Mouse (Mus musculus) bone marrow, adult 2 months (tissue): ENCODE measurements around the gene Fbxo9. TPM values are rescaled to one million over a fixed set of nuclear protein-coding genes. Genes with fewer than 3 reads are reported as not detected.
A peak's percentile ranks its signal among the peaks of the same experiment; 100 is the strongest.

Experiments
- H3K27ac ChIP-seq: fragments of 200-500 bp; 2 replicates; pipeline ENCODE4 v1.5.1; 2012; ENCODE audit warnings: low read depth, mild to moderate bottlenecking, control low read depth, inconsistent platforms, low read length; ENCODE audit not compliant: control insufficient read depth, poor library complexity, insufficient read depth
- H3K4me1 ChIP-seq: fragments of 200-500 bp; 2 replicates; pipeline ENCODE4 v1.6.1; 2011; ENCODE audit warnings: low read length; ENCODE audit not compliant: control insufficient read depth, insufficient read depth
- H3K4me3 ChIP-seq: fragments of 200-500 bp; replicated peaks from 2 replicates; pipeline ENCODE3; 2011; ENCODE audit warnings: mild to moderate bottlenecking, low read depth, low read length, control low read depth; ENCODE audit not compliant: control insufficient read depth
- CTCF ChIP-seq: fragments of 200-500 bp; IDR thresholded peaks from 2 replicates; pipeline ENCODE4 v1.5.1; 2011; ENCODE audit warnings: low read length, control low read depth; ENCODE audit not compliant: control insufficient read depth, insufficient read depth
- POLR2A ChIP-seq: fragments of 200-500 bp; IDR thresholded peaks from 2 replicates; pipeline ENCODE4 v1.6.1; 2011; ENCODE audit warnings: low read depth, mild to moderate bottlenecking, control low read depth, low read length, borderline replicate concordance; ENCODE audit not compliant: control insufficient read depth
- WGBS: fragments of 180-500 bp; shearing (Covaris S2); methylation state at CpG from one replicate; pipeline ENCODE4 v1.1.7; 2018; 5-methylcytosine and 5-hydroxymethylcytosine counted together
- polyA plus RNA-seq: library from polyadenylated mRNA; stranded (reverse); fragments of >200 nt; gene quantifications from 2 replicates; pipeline ENCODE4 v1.2.4, GENCODE M21; 2011; ENCODE audit warnings: low replicate concordance; ENCODE audit not compliant: missing spikeins, insufficient read depth, insufficient read length

Fbxo9 gene
- polyA plus RNA-seq, 1 experiment = 66.8 TPM

DNA sequence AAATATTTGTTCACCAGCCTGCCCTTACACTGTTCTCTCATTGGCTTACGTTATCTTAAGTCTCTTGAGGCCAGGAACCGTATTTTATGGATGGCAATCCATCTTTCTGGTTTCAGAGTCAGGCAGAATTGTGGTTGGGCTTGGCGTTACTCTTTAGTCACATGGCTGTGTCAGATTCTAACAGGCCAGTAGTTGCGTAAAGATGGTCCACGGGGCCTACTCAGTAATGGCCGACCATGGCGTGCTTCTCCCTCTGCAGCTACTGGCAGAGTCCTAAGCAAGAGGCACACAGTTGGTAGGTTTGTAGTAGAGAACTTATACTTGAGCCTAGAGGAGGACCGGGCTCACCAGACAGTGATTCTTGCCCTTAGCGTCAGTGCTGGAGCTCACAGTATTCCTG is 6.9 kb upstream of the Fbxo9 start:
- WGBS = 81% methylated on average over 9 of the region's 9 CpGs
- no peaks in the 10 kb centered on the region for H3K4me1 ChIP-seq

DNA sequence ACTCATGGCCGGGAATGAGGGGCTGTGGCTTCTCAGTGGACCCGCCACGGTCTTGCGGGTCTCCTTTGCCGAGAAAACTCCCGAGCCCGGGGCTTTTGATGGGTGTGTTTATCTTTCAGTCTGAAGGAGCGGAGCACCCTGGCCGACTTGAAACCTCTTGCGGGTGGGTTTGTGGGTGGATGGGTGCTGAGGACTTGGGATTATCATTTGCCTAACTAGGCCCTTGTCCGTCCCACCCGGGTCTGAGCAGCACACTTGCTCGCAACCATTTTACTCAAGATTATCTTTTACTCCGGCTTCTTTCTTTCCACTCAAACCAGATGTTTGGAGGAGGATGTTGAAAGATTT is 4.6 kb upstream of the Fbxo9 start:
- peak overlapping the region; percentile 66; the same call in 1 of the 2 replicates for H3K27ac ChIP-seq
- peak overlapping the region; percentile 86 for H3K4me3 ChIP-seq
- TF ChIP-seq POLR2A (no peak), CTCF (no peak)
- no peaks in the 10 kb centered on the region for H3K4me1 ChIP-seq
- WGBS = 1% methylated on average over 14 of the region's 14 CpGs

More for the DNA sequence above, 6.9 kb upstream of the Fbxo9 start:
- Histone ChIP-seq H3K4me3 (no peak overlapping the region), H3K27ac (no peak overlapping the region)
- TF ChIP-seq POLR2A = no peak

DNA sequence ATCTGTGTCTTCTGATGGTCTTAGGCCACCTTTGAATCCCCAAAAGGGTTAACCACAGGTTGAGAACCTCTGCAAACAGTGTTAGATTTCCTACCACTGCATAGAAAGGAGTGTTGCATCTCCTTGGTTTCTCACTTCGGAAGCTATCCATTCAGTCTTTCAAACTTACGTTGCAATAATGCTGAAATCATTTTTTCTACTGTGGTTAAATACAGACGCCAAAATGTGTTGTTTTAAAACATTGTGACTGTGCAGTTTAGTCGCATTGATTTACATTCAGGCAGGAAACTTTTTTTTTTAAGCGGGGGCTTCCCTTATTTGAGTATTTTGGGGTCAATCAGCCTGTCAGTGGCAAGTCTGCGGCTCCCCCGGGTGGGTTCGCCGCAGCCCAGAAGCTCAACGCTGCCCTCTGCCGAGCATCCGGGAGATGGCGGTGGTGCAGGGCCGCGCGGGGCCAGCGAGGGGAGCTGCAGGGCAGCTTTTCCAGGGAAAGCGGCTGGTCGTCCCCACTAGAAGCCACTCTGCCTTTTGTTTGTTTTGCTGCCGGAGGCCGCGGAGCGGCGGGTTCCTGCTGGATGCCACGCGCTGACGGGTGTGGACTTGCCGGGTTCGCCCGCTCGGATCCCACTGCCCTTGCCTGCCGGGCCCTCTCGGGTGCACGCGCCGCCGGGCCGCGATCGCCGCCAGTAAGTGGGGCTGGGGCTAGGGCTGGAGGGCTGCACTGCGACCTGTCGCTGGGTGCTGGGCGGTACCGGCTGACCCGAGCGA is 4.1 kb upstream of the Fbxo9 start:
- peak overlapping the region; percentile 66; the same call in 1 of the 2 replicates for H3K27ac ChIP-seq
- under 1% methylated on average over 47 of the region's 47 CpGs for WGBS
- no peaks in the 10 kb centered on the region for H3K4me1 ChIP-seq
- H3K4me3 ChIP-seq = peak overlapping the region; percentile 86
- peak; percentile 90 for TF ChIP-seq CTCF
- TF ChIP-seq POLR2A = peak; percentile 53; the same call in 1 of the 2 replicates

- Histone ChIP-seq H3K4me1 (no peaks in the 10 kb centered on the region; the same call in 1 of the 2 replicates), H3K27ac (no peak overlapping the region), H3K4me3 (no peak overlapping the region)
- TF ChIP-seq POLR2A (no peak), CTCF (no peak)
- 48% methylated on average over 2 of the region's 2 CpGs for WGBS
These were observed 2.6 kb upstream of the Fbxo9 start for GRCm38 (mm10) chr9:78111456-78111855.

DNA sequence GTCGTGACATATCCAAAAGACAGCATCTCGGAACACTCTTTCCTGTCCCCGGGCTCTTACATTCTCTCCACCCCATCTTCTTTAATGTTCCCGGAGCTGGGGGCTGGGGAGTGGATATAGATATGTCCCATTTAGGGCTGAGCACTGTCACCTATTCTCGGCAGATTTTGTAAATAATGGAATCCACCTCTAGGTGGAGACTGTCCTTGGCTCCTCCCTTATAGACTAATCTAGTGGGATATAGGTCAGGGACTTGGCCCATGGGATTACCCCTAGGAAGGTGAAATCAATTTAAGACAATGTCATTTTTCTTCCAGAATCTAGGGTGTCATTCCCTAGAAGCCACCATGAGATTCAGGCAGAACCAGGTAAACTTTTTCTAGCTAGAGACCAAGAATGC is 791 bp upstream of the Fbxo9 start:
- H3K4me1 ChIP-seq = no peaks in the 10 kb centered on the region; the same call in 1 of the 2 replicates
- WGBS = 38% methylated on average over 5 of the region's 5 CpGs
- no peak overlapping the region for H3K4me3 ChIP-seq
- TF ChIP-seq POLR2A = no peak
- no peak for TF ChIP-seq CTCF
- no peak overlapping the region for H3K27ac ChIP-seq

- peak overlapping the region; percentile 98 for H3K27ac ChIP-seq
- peak overlapping the region; percentile 88 for H3K4me3 ChIP-seq
- no peaks in the 10 kb centered on the region; the same call in 1 of the 2 replicates for H3K4me1 ChIP-seq
- under 1% methylated on average over 88 of the region's 88 CpGs for WGBS
- TF ChIP-seq CTCF (no peak), POLR2A (peak; percentile 97)
These were observed 711 bp downstream of the Fbxo9 start for GRCm38 (mm10) chr9:78107912-78108795.

DNA sequence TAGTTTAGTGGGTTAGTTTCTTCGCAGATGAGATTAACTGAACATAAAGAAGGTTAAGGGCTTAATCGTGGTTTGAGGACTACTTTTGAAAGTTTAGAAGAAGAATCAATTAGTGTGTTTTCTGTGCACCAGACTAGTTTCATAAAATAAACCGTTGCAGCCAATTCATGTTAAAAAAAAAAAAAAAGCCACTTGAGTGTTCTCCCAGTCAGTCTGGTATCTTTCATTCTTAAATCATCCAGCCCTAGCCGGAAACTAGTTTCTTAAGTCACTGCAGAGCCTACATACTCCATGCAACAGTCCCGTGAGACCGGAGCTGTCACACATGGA is 1.3 kb downstream of the Fbxo9 start:
- Histone ChIP-seq H3K4me3 (peak overlapping the region; percentile 88), H3K27ac (peak overlapping the region; percentile 98), H3K4me1 (no peaks in the 10 kb centered on the region; the same call in 1 of the 2 replicates)
- 5% methylated on average over 6 of the region's 6 CpGs for WGBS
- TF ChIP-seq POLR2A (no peak), CTCF (no peak)

DNA sequence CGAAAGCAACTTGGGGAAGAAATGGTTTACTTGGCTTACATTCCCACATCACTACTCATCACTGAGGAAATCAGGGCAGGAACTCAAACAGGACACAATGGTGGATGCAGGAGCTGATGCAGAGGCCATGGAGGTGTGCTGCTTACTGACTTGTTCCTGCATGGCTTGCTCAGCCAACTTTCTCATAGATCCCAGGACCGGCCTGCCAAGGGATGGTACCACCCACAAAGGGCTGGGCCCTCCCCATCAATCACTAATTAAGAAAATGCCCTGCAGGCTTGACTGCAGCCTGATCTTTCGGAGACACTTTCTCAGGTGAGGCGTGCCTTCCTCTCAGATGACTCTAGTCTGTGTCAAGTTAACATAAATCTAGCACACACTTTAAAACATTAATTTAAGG is 2.0 kb downstream of the Fbxo9 start:
- Histone ChIP-seq H3K27ac (peak overlapping the region; percentile 16; the same call in 1 of the 2 replicates), H3K4me1 (no peaks in the 10 kb centered on the region; the same call in 1 of the 2 replicates), H3K4me3 (peak overlapping the region; percentile 58)
- TF ChIP-seq CTCF (no peak), POLR2A (no peak)
- WGBS = 69% methylated on average over 4 of the region's 4 CpGs

GRCm38 (mm10) chr9:78105501-78105932 is 3.3 kb downstream of the Fbxo9 start:
- WGBS = 46% methylated on average over 6 of the region's 6 CpGs
- Histone ChIP-seq H3K27ac (peak overlapping the region; percentile 85), H3K4me1 (peaks cover 2% of the 10 kb centered on the region; the same call in 1 of the 2 replicates), H3K4me3 (peak overlapping the region; percentile 18)
- TF ChIP-seq POLR2A (no peak), CTCF (no peak)
